Mouse (Mus musculus): ENCODE data around the gene Stx16.

Stx16 gene

DNA sequence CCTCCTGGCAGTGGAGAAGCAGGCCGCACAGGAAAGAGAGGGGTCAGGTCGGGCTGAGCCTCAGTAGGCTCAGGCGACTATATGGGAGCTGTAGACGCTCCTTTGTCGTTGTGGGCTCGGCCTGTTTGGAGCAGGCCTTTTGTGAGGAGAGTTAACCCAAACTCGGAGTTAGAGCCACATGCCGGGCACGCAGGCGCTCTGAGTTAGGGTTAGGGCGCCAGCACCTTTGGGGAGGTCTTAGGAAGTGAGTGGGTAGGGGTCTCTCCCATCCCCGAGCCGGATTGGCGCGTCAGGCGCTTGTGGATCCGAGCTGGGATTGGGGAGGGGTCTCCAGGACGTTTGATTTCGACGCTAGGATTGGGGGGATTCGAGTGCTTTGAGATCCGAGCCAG, 321 bp downstream of the Stx16 start:
- DNase-seq (ENCODE audit: low read depth, low spot score), result peak; percentile 28

GRCm38 (mm10) chr2:174077004-174077695, 1.0 kb downstream of the Stx16 start:
- DNase-seq (ENCODE audit: low read depth, low spot score), result no peak

DNA sequence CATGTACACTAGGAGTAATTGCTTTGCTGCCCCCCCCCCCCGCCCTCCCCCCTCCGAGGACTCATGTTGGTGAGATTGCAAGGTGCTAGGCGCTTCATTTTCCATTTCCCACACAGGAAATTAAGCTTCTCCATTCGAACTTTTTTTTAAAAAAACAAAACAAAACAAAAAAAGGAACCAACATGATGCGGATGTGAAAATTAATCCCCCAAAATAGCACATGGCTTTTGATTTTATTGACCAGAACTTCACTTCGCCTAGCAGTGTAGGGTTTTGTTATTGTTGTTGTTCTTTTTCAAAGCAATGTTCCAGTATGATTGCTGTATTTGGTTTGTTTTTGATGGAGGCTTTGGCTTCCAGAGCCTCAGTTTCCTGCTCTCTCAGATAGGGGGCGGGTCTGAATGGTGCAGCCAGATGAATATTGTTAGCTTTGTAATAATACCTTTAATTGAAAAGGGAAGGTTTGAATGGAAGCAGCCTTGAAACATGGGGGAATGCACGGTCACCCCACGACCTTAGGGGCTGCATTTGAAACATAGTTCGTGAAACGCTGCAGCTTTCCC, 1.7 kb downstream of the Stx16 start:
- no peak for DNase-seq (ENCODE audit: low read depth, low spot score)

DNA sequence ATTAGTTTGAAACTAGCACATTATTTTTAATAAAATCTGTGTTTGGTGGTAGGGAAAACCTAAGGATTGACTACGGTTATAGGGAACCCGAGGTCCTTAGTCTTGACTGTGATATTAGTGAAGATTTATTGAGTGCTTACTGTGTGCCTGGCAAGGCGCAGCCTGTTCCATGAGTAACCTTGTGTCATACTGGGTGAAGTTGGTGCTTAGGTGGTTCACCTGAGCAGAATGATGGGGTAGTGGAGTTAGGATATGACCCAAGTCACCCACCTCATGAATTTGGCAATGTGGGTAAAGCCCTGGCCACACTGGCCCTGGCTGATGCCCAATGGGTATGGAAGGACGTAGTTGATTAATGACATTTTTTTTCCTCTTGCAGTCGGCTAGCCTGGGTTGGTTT, 5.7 kb downstream of the Stx16 start:
- no peak for DNase-seq (ENCODE audit: low read depth, low spot score)

GRCm38 (mm10) chr2:174082380-174082918, 6.3 kb downstream of the Stx16 start:
- DNase-seq (ENCODE audit: low read depth, low spot score), result no peak

DNA sequence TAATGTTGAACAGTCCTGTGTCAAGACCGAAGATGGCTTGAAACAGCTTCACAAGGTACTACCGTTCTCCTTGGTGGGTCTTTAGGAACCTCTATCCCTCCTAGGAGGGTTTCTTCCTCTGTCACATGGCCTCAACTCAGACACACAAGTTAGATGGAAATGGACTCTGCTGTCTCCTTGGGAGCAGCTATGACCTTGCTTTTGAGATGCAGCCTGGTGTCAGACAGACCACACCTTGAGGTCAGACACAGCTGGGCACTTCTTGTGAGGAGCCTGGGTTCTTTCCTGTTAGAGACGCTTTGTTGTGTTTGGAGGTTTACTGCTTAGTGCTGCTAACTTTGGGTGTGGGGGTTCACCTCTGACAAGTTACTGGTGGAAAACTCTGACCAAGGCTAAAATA, 19.0 kb downstream of the Stx16 start:
- DNase-seq (ENCODE audit: low read depth, low spot score), result no peak

DNA sequence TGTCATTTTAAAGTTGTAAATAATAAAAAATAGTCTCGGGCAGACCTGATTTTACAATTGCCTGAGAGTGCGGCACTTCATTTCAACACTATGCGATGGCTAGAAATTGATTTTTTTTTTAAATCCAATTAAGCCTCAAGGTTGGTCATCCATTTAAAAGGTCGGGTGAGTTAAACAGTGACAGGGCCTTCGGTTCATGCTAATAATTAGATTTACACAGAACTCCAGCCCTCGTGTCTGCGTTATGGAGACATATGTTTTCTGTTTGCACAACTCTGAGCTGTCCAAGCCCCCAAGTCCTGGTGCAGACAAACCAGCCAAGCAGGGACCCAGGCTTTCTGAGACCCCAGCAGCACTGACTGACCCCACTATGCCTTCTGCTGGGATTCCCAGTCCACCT, 26.3 kb downstream of the Stx16 start:
- DNase-seq (ENCODE audit: low read depth, low spot score), result no peak

GRCm38 (mm10) chr2:174103527-174103926, 27.4 kb downstream of the Stx16 start:
- no peak for DNase-seq (ENCODE audit: low read depth, low spot score)

DNA sequence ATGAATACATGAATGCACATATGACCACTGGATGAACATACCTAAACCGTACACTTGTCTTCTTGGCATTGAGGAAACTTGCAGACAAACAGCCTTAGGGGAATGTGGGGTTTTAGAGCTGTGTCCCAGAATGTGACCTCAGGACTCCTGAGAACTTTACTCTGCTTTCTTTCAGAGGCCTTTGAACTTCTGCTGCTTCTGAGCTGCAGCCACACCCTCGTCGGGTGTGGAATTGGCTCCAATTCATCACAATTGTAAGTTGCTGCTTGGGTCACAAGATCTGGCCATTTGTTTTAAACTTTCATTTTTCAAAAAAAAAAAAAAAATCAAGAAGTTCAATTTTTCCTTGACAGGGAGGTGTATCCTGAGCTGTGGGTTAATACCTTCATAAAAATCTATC, 31.3 kb downstream of the Stx16 start:
- no peak for DNase-seq (ENCODE audit: low read depth, low spot score)

GRCm38 (mm10) chr2:174109991-174110782, 34.1 kb downstream of the Stx16 start, which contains the start of gene Npepl1:
Npepl1 (plus strand) TSS chr2:174110349.
- DNase-seq (ENCODE audit: low read depth, low spot score), result peak; percentile 41

- no peak for DNase-seq (ENCODE audit: low read depth, low spot score)
Observed at GRCm38 (mm10) chr2:174110783-174111549, 34.9 kb downstream of the Stx16 start.

DNA sequence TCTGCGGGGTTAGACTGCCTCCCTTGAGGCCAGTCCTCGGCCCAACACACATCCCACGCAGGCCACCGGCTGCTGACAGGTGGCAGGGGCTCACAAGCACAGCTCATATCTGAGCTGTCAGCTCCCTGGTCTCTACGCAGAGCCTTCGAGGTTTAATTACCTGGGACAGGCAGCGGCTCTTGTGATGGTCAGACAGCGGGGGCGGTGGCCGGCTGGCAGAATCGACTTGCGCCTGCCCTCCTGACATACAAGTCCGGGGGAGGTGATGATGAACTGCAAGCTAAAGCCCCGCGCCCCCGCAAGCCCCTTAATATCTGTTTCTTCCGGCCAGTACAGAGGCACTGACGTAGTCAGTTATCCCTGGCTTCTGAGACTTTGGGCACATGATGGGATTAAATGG, 36.8 kb downstream of the Stx16 start:
- no peak for DNase-seq (ENCODE audit: low read depth, low spot score)

- no peak for DNase-seq (ENCODE audit: low read depth, low spot score)
Observed at GRCm38 (mm10) chr2:174114148-174114864, 38.2 kb downstream of the Stx16 start.

GRCm38 (mm10) chr2:174116929-174117328, 40.8 kb downstream of the Stx16 start:
- no peak for DNase-seq (ENCODE audit: low read depth, low spot score)

DNA sequence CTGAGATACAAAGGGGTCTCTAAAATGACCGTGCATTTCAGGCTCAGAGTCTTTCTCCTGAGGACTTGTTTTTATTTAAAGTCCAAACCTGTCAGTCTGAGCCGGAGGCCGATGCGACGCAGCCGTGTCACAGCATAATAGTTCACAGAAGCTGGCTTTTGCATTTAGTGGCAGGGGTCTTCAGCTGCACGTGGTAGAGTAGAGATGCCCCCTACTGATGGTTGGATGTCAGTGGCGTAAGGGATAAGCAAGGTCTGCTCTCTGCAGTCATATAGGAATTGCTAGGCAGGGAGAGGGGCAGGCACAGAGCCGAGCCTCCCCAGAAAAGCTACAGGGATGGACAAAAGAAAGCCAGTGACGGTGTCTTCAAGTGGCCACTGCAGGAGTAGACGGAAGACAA, 42.0 kb downstream of the Stx16 start:
- no peak for DNase-seq (ENCODE audit: low read depth, low spot score)

GRCm38 (mm10) chr2:174119259-174119658, 43.2 kb downstream of the Stx16 start:
- DNase-seq (ENCODE audit: low read depth, low spot score), result no peak

- DNase-seq (ENCODE audit: low read depth, low spot score), result no peak
Observed at GRCm38 (mm10) chr2:174120631-174121030, 44.5 kb downstream of the Stx16 start.

- DNase-seq (ENCODE audit: low read depth, low spot score), result no peak
Observed at GRCm38 (mm10) chr2:174121411-174121947, 45.4 kb downstream of the Stx16 start.

DNA sequence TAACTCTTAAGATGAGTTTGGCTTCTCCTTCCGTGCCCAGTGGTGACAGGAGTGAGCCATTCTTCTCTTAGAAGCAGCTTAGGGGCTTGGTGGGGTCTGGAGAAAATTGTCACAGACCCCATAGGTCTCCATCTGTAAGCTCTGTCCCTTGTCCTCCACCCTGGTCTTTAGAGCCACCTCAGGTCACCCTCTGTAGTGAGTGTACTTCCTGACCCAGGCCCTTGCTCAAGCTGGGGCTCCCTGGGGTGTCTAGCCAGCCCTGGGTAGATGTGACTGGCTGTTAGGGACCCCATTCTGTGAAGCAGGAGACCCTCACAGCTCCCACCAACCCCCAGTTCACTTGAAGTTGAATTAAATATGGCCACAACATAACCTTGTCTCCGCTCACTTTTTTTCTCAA, 46.2 kb downstream of the Stx16 start:
- DNase-seq (ENCODE audit: low read depth, low spot score), result no peak

GRCm38 (mm10) chr2:174123731-174124130, 47.6 kb downstream of the Stx16 start:
- no peak for DNase-seq (ENCODE audit: low read depth, low spot score)
